Comparison of ENCODE assay signal across 7 mouse cellular contexts in genomic region chr3:138197973-138198721, GRCm38 (mm10). TPM values are rescaled to one million over a fixed set of nuclear protein-coding genes. Genes with fewer than 3 reads are reported as not detected.
DNase-seq lines count a peak whose midpoint lies in the region; ATAC-seq and TF ChIP-seq lines count a peak whose summit lies in the region.

No protein-coding gene starts in this region.

- no peak overlapping the region for H3K4me3 ChIP-seq in embryonic facial prominence, embryonic 11.5 days (ENCODE audit: low read depth, low read length)
- peak overlapping the region; percentile 29; the same call in 1 of the 2 replicates for H3K4me3 ChIP-seq in limb, embryonic 10.5 days
- peak overlapping the region; percentile 23 for H3K4me3 ChIP-seq in midbrain, embryonic 13.5 days (replicated peaks)
- H3K4me3 ChIP-seq in small intestine, adult 2 months (ENCODE audit: low read depth, low read length) = no peak overlapping the region

- no peaks in the 10 kb centered on the region for H3K9me3 ChIP-seq in embryonic facial prominence, embryonic 11.5 days (replicated peaks; ENCODE audit: control insufficient read depth, low read length)
- no peaks in the 10 kb centered on the region for H3K9me3 ChIP-seq in limb, embryonic 10.5 days (replicated peaks)
- no peaks in the 10 kb centered on the region for H3K9me3 ChIP-seq in midbrain, embryonic 13.5 days

- WGBS in embryonic facial prominence, embryonic 11.5 days = 29% methylated on average over 20 of the region's 20 CpGs
- 31% methylated on average over 20 of the region's 20 CpGs for WGBS in limb, embryonic 10.5 days
- WGBS in midbrain, embryonic 13.5 days = 28% methylated on average over 20 of the region's 20 CpGs
- WGBS in small intestine, adult 2 months = 24% methylated on average over 20 of the region's 20 CpGs

- 0 out of 2 replicates have a peak, but pooled peaks cover 3% of the 10 kb centered on the region for H3K4me1 ChIP-seq in embryonic facial prominence, embryonic 11.5 days (ENCODE audit: control insufficient read depth, insufficient read depth, low read length)
- 0 out of 2 replicates have a peak, but pooled peaks cover 3% of the 10 kb centered on the region for H3K4me1 ChIP-seq in limb, embryonic 10.5 days
- no peaks in the 10 kb centered on the region; the same call in 1 of the 2 replicates for H3K4me1 ChIP-seq in midbrain, embryonic 13.5 days (replicated peaks)
- no peaks in the 10 kb centered on the region; the same call in 1 of the 2 replicates for H3K4me1 ChIP-seq in small intestine, adult 2 months (ENCODE audit: control insufficient read depth, insufficient read depth, insufficient read length, low read length)

- ATAC-seq in embryonic facial prominence, embryonic 11.5 days (replicated peaks; ENCODE audit: insufficient number of reproducible peaks, low FRiP score, low TSS enrichment, low read depth) = peak; percentile 79
- peak; percentile 97 for ATAC-seq in midbrain, embryonic 13.5 days

- no peak for TF ChIP-seq POLR2A in small intestine, adult 2 months (IDR thresholded peaks at IDR 0.05; ENCODE audit: low read depth, low read length)

- H3K27me3 ChIP-seq in embryonic facial prominence, embryonic 11.5 days (ENCODE audit: control insufficient read depth, insufficient read depth, low read length) = no peaks in the 10 kb centered on the region
- H3K27me3 ChIP-seq in limb, embryonic 10.5 days (ENCODE audit: low read depth, poor library complexity, severe bottlenecking) = peaks cover 7% of the 10 kb centered on the region; the same call in 1 of the 2 replicates
- H3K27me3 ChIP-seq in midbrain, embryonic 13.5 days = no peaks in the 10 kb centered on the region
- H3K27me3 ChIP-seq in small intestine, adult 2 months (ENCODE audit: control insufficient read depth, insufficient read depth, low read length) = no peaks in the 10 kb centered on the region

- no peak overlapping the region; the same call in 1 of the 2 replicates for H3K9ac ChIP-seq in embryonic facial prominence, embryonic 11.5 days (replicated peaks; ENCODE audit: low read length)
- H3K9ac ChIP-seq in midbrain, embryonic 13.5 days (replicated peaks) = peak overlapping the region; percentile 65

- peak; percentile 77; the same call in 1 of the 2 replicates for TF ChIP-seq CTCF in small intestine, adult 2 months (IDR thresholded peaks at IDR 0.05; ENCODE audit: extremely low read depth, insufficient read length, insufficient replicate concordance, low read depth, low read length)

- peak; percentile 95 for DNase-seq in adrenal gland, postnatal 14 days
- peak; percentile 97 for DNase-seq in embryonic facial prominence, embryonic 11.5 days (ENCODE audit: low spot score)
- DNase-seq in heart, adult 18-20 months = peak; percentile 77 to 93
- DNase-seq in kidney, adult 18-20 months = peak; percentile 87
- DNase-seq in limb, embryonic 10.5 days (ENCODE audit: low spot score) = peak; percentile 93

- H3K36me3 ChIP-seq in embryonic facial prominence, embryonic 11.5 days (replicated peaks; ENCODE audit: control insufficient read depth, insufficient read depth, low read depth, low read length) = no peaks in the 10 kb centered on the region
- H3K36me3 ChIP-seq in limb, embryonic 10.5 days = no peaks in the 10 kb centered on the region
- H3K36me3 ChIP-seq in midbrain, embryonic 13.5 days = no peaks in the 10 kb centered on the region
- H3K36me3 ChIP-seq in small intestine, adult 2 months (ENCODE audit: control insufficient read depth, insufficient read depth, low read length) = no peaks in the 10 kb centered on the region

- no peak overlapping the region for H3K27ac ChIP-seq in embryonic facial prominence, embryonic 11.5 days (replicated peaks; ENCODE audit: low read depth, low read length)
- 0 out of 2 replicates have a peak overlapping the region, but pooled peaks have one; percentile 58 for H3K27ac ChIP-seq in limb, embryonic 10.5 days
- H3K27ac ChIP-seq in midbrain, embryonic 13.5 days = no peak overlapping the region
- H3K27ac ChIP-seq in small intestine, adult 2 months (ENCODE audit: insufficient read depth, low read depth, low read length) = no peak overlapping the region

- H3K4me2 ChIP-seq in embryonic facial prominence, embryonic 11.5 days (ENCODE audit: low read depth, low read length) = peak overlapping the region; percentile 29; the same call in 1 of the 2 replicates
- H3K4me2 ChIP-seq in midbrain, embryonic 13.5 days (replicated peaks) = peak overlapping the region; percentile 52

RNA-seq across cellular contexts. Expression of gene 4930579F01Rik, which starts 4.5 kb away (rescaled TPM):
- not detected in 2 replicates for total RNA-seq in adrenal gland, postnatal 14 days (2021)
- not detected in 2 replicates for polyA plus RNA-seq in embryonic facial prominence, embryonic 11.5 days (2014; fragmentation: Nextera tagmentation; extraction: Ambion mirVana)
- total RNA-seq in heart, adult 18-20 months (2021) = not detected
- not detected in 2 replicates for polyA plus RNA-seq in limb, embryonic 10.5 days (2016; fragmentation: Nextera tagmentation; extraction: Ambion mirVana)
- polyA plus RNA-seq in midbrain, embryonic 13.5 days (2015; fragmentation: Nextera tagmentation; extraction: Ambion mirVana) = not detected in 2 replicates
- polyA plus RNA-seq in small intestine, adult 2 months (2012; rRNA removed) = not detected in 2 replicates

RNA-seq across cellular contexts. Expression of gene Adh7, which starts 19.4 kb away (rescaled TPM):
- 18.2 and 24.3 TPM in 2 replicates for total RNA-seq in adrenal gland, postnatal 14 days (2021)
- not detected in 2 replicates for polyA plus RNA-seq in embryonic facial prominence, embryonic 11.5 days (2014; fragmentation: Nextera tagmentation; extraction: Ambion mirVana)
- total RNA-seq in heart, adult 18-20 months (2021) = under 1 TPM; 0.45 to 0.93 TPM
- polyA plus RNA-seq in limb, embryonic 10.5 days (2016; fragmentation: Nextera tagmentation; extraction: Ambion mirVana) = 0.20 TPM in 1 of 2 replicates, not detected in the other
- polyA plus RNA-seq in midbrain, embryonic 13.5 days (2015; fragmentation: Nextera tagmentation; extraction: Ambion mirVana) = 0.46 and 0.66 TPM in 2 replicates
- polyA plus RNA-seq in small intestine, adult 2 months (2012; rRNA removed) = 0.08 and 1.0 TPM in 2 replicates

RNA-seq across cellular contexts. Expression of gene Mttp, which starts 53.4 kb away (rescaled TPM):
- 8.0 and 22.6 TPM in 2 replicates for total RNA-seq in adrenal gland, postnatal 14 days (2021)
- 8.3 and 9.2 TPM in 2 replicates for polyA plus RNA-seq in embryonic facial prominence, embryonic 11.5 days (2014; fragmentation: Nextera tagmentation; extraction: Ambion mirVana)
- total RNA-seq in heart, adult 18-20 months (2021) = 1 to 10 TPM; 7.3 to 7.8 TPM
- 7.5 and 8.9 TPM in 2 replicates for polyA plus RNA-seq in limb, embryonic 10.5 days (2016; fragmentation: Nextera tagmentation; extraction: Ambion mirVana)
- 10.3 and 11.9 TPM in 2 replicates for polyA plus RNA-seq in midbrain, embryonic 13.5 days (2015; fragmentation: Nextera tagmentation; extraction: Ambion mirVana)
- polyA plus RNA-seq in small intestine, adult 2 months (2012; rRNA removed) = 60.5 and 108 TPM in 2 replicates

RNA-seq across cellular contexts. Expression of gene Trmt10a, which starts 54.9 kb away (rescaled TPM):
- total RNA-seq in adrenal gland, postnatal 14 days (2021) = 11.7 and 14.7 TPM in 2 replicates
- polyA plus RNA-seq in embryonic facial prominence, embryonic 11.5 days (2014; fragmentation: Nextera tagmentation; extraction: Ambion mirVana) = 16.5 and 17.2 TPM in 2 replicates
- 1 to 10 TPM; 1.9 to 2.0 TPM for total RNA-seq in heart, adult 18-20 months (2021)
- polyA plus RNA-seq in limb, embryonic 10.5 days (2016; fragmentation: Nextera tagmentation; extraction: Ambion mirVana) = 16.0 and 17.1 TPM in 2 replicates
- 8.9 and 9.3 TPM in 2 replicates for polyA plus RNA-seq in midbrain, embryonic 13.5 days (2015; fragmentation: Nextera tagmentation; extraction: Ambion mirVana)
- 0.14 and 0.24 TPM in 2 replicates for polyA plus RNA-seq in small intestine, adult 2 months (2012; rRNA removed)

Comparison
In these comparisons a context has a peak if more than half of its experiments do, and no peak if none do; other contexts are left out.
1. H3K4me3 ChIP-seq: peak in limb, embryonic 10.5 days (single experiment) and midbrain, embryonic 13.5 days (single experiment); none in embryonic facial prominence, embryonic 11.5 days (single experiment) and small intestine, adult 2 months (single experiment).
2. Peak in every context shown above with its lines, with median percentiles within 50 percentile points of each other: DNase-seq.